Mouse (Mus musculus) midbrain, embryonic 10.5 days (tissue): ENCODE results near the gene Chst11. TPM values are rescaled to one million over a fixed set of nuclear protein-coding genes. Genes with fewer than 3 reads are reported as not detected.
A peak's percentile ranks its signal among the peaks of the same experiment; 100 is the strongest.

Source experiments
- DNase-seq: peaks from one replicate; pipeline ENCODE4 v3.0.0-alpha.2; 2017; ENCODE audit warnings: low spot score
- H3K27ac ChIP-seq: fragments of 300-500 bp; sonication (generic); replicated peaks from 2 replicates; pipeline ENCODE4 v1.5.1; 2016; ENCODE audit warnings: mild to moderate bottlenecking
- H3K27me3 ChIP-seq: fragments of 300-500 bp; sonication (generic); 2 replicates; pipeline ENCODE4 v1.6.1; 2016; ENCODE audit warnings: low read depth, mild to moderate bottlenecking; ENCODE audit not compliant: poor library complexity, severe bottlenecking
- H3K36me3 ChIP-seq: fragments of 300-500 bp; sonication (generic); 2 replicates; pipeline ENCODE4 v1.6.1; 2016; ENCODE audit warnings: mild to moderate bottlenecking, moderate library complexity
- H3K4me1 ChIP-seq: fragments of 300-500 bp; sonication (generic); 2 replicates; pipeline ENCODE4 v1.6.1; 2016
- H3K4me3 ChIP-seq: fragments of 300-500 bp; sonication (generic); 2 replicates; pipeline ENCODE4 v1.5.1; 2016; ENCODE audit warnings: mild to moderate bottlenecking, moderate library complexity
- H3K9me3 ChIP-seq: fragments of 300-500 bp; sonication (generic); replicated peaks from 2 replicates; pipeline ENCODE4 v1.6.1; 2016; ENCODE audit warnings: mild to moderate bottlenecking
- WGBS: fragments of 180-500 bp; shearing (Covaris S2); methylation state at CpG from one replicate; pipeline ENCODE4 v1.1.7; 2016; 5-methylcytosine and 5-hydroxymethylcytosine counted together
- polyA plus RNA-seq: library from polyadenylated mRNA; unstranded; fragments of >200 nt; fragmentation: Nextera tagmentation; extraction: Ambion mirVana; gene quantifications from 2 replicates; pipeline ENCODE4 v1.2.1, GENCODE M21; 2016

Gene Chst11
- polyA plus RNA-seq, result 0.94 and 1.1 TPM in 2 replicates

- peak within 1 kb of the TSS; percentile 76 for H3K4me3 ChIP-seq
- H3K27ac ChIP-seq, result peak within 1 kb of the TSS; percentile 84
- H3K27me3 ChIP-seq, result peaks cover 81% of the 10 kb centered on the region
- no peaks in the 10 kb centered on the region for H3K36me3 ChIP-seq
- H3K4me1 ChIP-seq, result peaks cover 42% of the 10 kb centered on the region
- under 1% methylated on average over 64 of the region's 67 CpGs for WGBS
- H3K9me3 ChIP-seq, result no peaks in the 10 kb centered on the region
- peak; percentile 80 for DNase-seq
Observed at GRCm38 (mm10) chr10:82984950-82985699, at the start of gene Chst11. Chst11 (plus strand) TSS chr10:82985498.

GRCm38 (mm10) chr10:82935774-82936173, 49.5 kb upstream of the Chst11 start:
- 87% methylated on average over 6 of the region's 6 CpGs for WGBS
- H3K4me1 ChIP-seq, result no peaks in the 10 kb centered on the region
- H3K9me3 ChIP-seq, result 0 out of 2 replicates have a peak, but pooled peaks cover 7% of the 10 kb centered on the region
- DNase-seq, result no peak
- no peaks in the 10 kb centered on the region for H3K36me3 ChIP-seq
- no peak overlapping the region for H3K27ac ChIP-seq
- H3K4me3 ChIP-seq, result no peak overlapping the region
- H3K27me3 ChIP-seq, result no peaks in the 10 kb centered on the region

DNA sequence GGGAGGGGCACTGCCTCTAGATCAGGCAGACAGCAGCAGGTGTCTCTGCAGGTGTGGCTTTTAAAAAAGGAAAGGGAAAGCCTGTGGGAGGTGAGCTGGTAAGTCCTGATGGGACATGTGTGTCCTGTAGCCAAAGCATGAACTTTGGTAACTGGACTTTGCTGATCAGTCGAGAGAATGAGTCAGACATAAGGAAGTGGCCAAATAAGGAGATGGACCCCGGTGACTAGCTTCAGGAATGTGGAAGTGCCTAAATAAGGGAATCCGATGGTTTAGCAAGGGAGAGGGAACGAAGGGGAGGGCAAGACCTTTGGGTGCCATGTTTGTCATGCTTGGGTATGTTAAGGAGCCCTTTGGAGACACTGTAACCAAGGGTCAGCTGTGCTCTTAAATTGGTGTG, 31.9 kb upstream of the Chst11 start:
- no peak overlapping the region for H3K4me3 ChIP-seq
- no peaks in the 10 kb centered on the region for H3K36me3 ChIP-seq
- H3K4me1 ChIP-seq, result no peaks in the 10 kb centered on the region
- DNase-seq, result no peak
- no peak overlapping the region for H3K27ac ChIP-seq
- H3K27me3 ChIP-seq, result no peaks in the 10 kb centered on the region
- H3K9me3 ChIP-seq, result peaks cover 7% of the 10 kb centered on the region; the same call in 1 of the 2 replicates
- WGBS, result 81% methylated on average over 4 of the region's 4 CpGs

- no peaks in the 10 kb centered on the region for H3K36me3 ChIP-seq
- H3K27ac ChIP-seq, result no peak overlapping the region
- H3K9me3 ChIP-seq, result peaks cover 7% of the 10 kb centered on the region; the same call in 1 of the 2 replicates
- DNase-seq, result peak; percentile 17
- no peak overlapping the region for H3K4me3 ChIP-seq
- no peaks in the 10 kb centered on the region for H3K4me1 ChIP-seq
- no peaks in the 10 kb centered on the region for H3K27me3 ChIP-seq
- 95% methylated on average over 18 of the region's 18 CpGs for WGBS
Observed at GRCm38 (mm10) chr10:82955117-82955516, 30.2 kb upstream of the Chst11 start.

DNA sequence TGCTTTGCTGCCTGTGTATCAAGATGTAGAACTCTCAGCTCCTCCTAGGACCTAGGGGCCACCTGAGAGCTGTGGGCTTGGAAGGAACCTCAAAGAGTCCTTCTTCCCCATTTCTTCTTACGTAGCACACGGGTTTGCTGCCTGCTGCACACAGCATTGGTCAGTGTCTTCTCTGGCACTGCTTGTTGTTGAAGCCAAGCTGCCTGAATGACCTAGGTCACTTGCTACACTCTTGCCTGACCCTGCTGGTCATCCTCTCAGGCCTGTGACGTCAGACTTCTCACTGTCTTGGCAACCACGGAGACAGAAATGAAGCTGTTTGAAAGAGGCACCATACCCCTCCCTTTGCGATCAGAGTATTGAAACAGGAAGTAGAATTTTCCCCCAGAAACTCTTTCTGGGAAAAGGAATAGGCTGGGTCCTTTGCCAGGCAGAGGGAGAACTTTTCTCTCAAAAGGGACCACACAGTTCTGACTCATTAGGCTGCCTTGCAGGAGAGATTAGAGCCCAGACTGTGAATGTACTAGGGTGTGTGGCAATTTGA, 27.0 kb upstream of the Chst11 start:
- H3K27me3 ChIP-seq, result no peaks in the 10 kb centered on the region
- H3K4me3 ChIP-seq, result no peak overlapping the region
- peaks cover 7% of the 10 kb centered on the region; the same call in 1 of the 2 replicates for H3K9me3 ChIP-seq
- H3K36me3 ChIP-seq, result no peaks in the 10 kb centered on the region
- WGBS, result 77% methylated on average over 5 of the region's 5 CpGs
- no peak for DNase-seq
- H3K4me1 ChIP-seq, result no peaks in the 10 kb centered on the region
- H3K27ac ChIP-seq, result no peak overlapping the region

DNA sequence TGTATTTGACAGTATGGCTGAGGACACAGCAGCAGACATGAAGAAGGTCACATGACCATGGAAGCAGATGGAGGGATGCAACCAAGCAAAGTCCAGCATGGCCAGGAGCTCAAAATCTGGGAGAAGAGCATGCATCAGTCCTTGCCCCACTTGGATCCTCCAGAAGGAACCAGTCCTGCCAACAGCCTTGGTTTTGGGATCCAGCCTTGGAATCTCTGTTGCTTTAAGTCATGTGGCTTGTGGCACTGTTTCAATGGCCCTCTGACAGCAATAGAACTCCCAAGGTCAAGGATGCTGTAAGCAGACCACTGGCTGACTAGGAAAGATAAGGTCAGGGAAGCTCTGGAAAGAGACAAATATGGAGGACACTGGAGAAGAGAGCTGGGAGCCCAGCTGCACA, 26.0 kb upstream of the Chst11 start:
- DNase-seq, result no peak
- H3K27ac ChIP-seq, result no peak overlapping the region
- H3K4me1 ChIP-seq, result no peaks in the 10 kb centered on the region
- H3K36me3 ChIP-seq, result no peaks in the 10 kb centered on the region
- no peak overlapping the region for H3K4me3 ChIP-seq
- H3K27me3 ChIP-seq, result no peaks in the 10 kb centered on the region
- H3K9me3 ChIP-seq, result peaks cover 4% of the 10 kb centered on the region; the same call in 1 of the 2 replicates

DNA sequence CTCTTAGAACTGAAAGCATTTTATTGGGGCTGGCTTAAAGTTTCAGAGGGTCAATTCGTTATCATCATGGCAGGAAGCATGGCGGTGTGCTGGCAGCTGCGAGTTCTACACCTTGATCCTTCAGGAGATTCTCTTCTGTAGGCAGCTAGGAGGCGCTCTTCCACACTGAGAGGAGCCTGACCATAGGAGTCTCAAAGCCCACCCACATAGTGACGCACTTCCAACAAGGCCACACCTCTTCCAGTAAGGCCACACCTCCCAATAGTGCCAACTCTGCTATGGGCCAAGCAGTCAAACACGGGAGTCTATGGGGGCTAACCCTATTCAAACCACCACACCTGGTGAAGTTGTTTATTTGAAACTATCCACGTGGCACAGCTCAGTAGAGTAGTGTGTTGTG, 24.0 kb upstream of the Chst11 start:
- H3K27ac ChIP-seq, result no peak overlapping the region
- H3K9me3 ChIP-seq, result no peaks in the 10 kb centered on the region
- no peaks in the 10 kb centered on the region for H3K27me3 ChIP-seq
- 55% methylated on average over 7 of the region's 7 CpGs for WGBS
- no peak overlapping the region for H3K4me3 ChIP-seq
- DNase-seq, result no peak
- H3K4me1 ChIP-seq, result no peaks in the 10 kb centered on the region
- H3K36me3 ChIP-seq, result no peaks in the 10 kb centered on the region

DNA sequence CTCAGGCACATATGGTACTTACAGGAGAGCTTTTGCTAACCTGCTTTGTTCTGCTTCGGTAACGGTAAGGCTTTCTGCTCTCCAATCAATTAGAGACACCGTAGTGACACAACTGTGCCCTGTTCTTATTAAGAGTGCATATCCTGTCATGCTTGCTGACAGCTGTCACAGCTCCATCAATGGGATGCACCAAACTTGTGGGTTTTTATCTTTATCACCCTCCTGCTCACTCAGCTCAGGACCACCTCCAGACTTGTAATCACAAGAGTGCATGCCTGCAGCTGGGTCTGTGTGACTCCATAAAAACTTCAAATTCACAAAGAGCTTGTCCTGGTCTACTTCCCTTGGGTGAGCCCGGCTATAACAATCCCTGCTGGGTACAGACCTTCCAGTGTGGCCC, 23.3 kb upstream of the Chst11 start:
- no peaks in the 10 kb centered on the region for H3K4me1 ChIP-seq
- 89% methylated on average over 4 of the region's 4 CpGs for WGBS
- H3K27ac ChIP-seq, result no peak overlapping the region
- no peak for DNase-seq
- H3K36me3 ChIP-seq, result no peaks in the 10 kb centered on the region
- no peak overlapping the region for H3K4me3 ChIP-seq
- no peaks in the 10 kb centered on the region for H3K9me3 ChIP-seq
- H3K27me3 ChIP-seq, result no peaks in the 10 kb centered on the region

DNA sequence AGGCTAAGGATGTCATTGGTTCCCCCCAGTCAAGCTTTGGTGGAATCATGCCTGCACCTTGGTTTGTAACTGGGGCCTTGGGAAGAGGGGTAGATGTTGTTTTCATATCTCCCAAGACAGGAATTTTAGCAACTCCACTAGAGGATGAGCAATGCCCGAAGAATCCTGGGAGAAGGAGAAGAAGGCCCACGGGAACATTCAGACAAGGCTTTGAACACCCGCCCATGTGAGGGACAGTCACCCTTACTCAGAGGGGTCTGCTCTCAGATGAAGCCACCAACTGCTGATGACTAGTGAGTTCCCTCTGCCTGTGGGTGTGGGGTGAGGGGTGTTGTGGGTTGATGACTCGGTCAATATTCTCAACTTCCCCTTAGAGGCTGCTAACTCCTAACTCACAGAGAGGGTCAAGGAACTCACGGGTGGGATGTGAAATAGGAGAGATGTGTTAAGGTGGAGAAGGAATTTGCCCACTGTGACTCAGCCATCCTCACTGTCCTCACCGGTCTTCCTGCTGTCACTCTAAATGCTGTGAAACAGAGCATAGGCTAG, 22.8 kb upstream of the Chst11 start:
- no peaks in the 10 kb centered on the region for H3K36me3 ChIP-seq
- 85% methylated on average over 6 of the region's 6 CpGs for WGBS
- H3K9me3 ChIP-seq, result no peaks in the 10 kb centered on the region

GRCm38 (mm10) chr10:82964491-82964890, 20.8 kb upstream of the Chst11 start:
- H3K9me3 ChIP-seq, result no peaks in the 10 kb centered on the region
- 83% methylated on average over 7 of the region's 7 CpGs for WGBS
- H3K4me3 ChIP-seq, result no peak overlapping the region
- H3K4me1 ChIP-seq, result peaks cover 5% of the 10 kb centered on the region
- DNase-seq, result no peak
- no peaks in the 10 kb centered on the region for H3K27me3 ChIP-seq
- no peaks in the 10 kb centered on the region for H3K36me3 ChIP-seq
- no peak overlapping the region for H3K27ac ChIP-seq

More for the DNA sequence above, 22.8 kb upstream of the Chst11 start:
- no peaks in the 10 kb centered on the region for H3K4me1 ChIP-seq
- H3K27ac ChIP-seq, result no peak overlapping the region
- DNase-seq, result no peak
- H3K27me3 ChIP-seq, result no peaks in the 10 kb centered on the region
- no peak overlapping the region for H3K4me3 ChIP-seq

DNA sequence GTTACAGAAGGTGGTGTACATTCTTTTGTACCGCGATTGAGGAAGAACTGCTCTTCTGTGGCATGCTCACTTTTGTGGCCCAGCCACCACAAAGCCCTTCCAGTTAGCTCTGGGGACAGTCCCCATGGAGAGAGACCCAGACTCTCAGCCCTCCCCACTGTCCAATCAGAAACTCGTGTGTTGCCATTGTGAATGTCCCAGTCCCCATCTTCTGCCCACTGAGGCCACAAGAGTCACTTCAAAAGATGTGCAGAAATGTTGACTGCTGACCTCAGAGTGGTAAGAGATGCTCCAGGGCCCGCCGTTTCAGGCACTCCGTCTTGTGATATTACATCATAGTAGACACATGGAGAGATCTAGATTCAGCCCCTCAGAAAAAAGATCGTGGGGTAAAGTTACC, 18.6 kb upstream of the Chst11 start:
- Histone ChIP-seq H3K4me1 (peaks cover 7% of the 10 kb centered on the region), H3K9me3 (no peaks in the 10 kb centered on the region), H3K27ac (no peak overlapping the region), H3K4me3 (no peak overlapping the region), H3K36me3 (no peaks in the 10 kb centered on the region), H3K27me3 (no peaks in the 10 kb centered on the region)
- no peak for DNase-seq
- 94% methylated on average over 7 of the region's 7 CpGs for WGBS

GRCm38 (mm10) chr10:82969612-82970011, 15.7 kb upstream of the Chst11 start:
- H3K27ac ChIP-seq, result 0 out of 2 replicates have a peak overlapping the region, but pooled peaks have one; percentile 38
- H3K4me1 ChIP-seq, result peaks cover 7% of the 10 kb centered on the region
- no peaks in the 10 kb centered on the region for H3K9me3 ChIP-seq
- 77% methylated on average over 5 of the region's 5 CpGs for WGBS
- H3K4me3 ChIP-seq, result no peak overlapping the region
- DNase-seq, result no peak
- H3K36me3 ChIP-seq, result no peaks in the 10 kb centered on the region
- no peaks in the 10 kb centered on the region for H3K27me3 ChIP-seq

DNA sequence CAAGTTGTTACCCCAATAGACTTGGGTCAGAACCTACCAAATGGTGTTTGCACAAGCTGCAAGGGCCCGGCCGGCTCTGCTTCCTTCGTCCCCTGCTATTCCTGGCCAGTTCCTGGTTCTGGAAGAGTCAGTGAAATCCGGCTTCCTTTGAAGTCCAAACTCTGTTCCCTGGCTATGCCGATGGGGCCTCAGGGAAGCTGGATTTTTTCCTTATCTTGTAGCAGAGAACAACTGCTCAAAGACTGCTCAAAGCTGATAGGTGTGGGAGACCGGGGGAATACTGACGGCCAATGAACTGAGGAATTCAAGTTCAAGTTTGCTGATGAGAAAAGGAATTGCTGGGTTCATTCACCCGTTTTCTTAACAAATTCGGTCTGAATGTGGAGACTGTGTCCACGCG, 13.7 kb upstream of the Chst11 start:
- Histone ChIP-seq H3K4me3 (no peak overlapping the region), H3K27ac (no peak overlapping the region)
- 87% methylated on average over 11 of the region's 11 CpGs for WGBS

More for the DNA sequence above, 13.7 kb upstream of the Chst11 start:
- Histone ChIP-seq H3K27me3 (no peaks in the 10 kb centered on the region), H3K36me3 (no peaks in the 10 kb centered on the region), H3K9me3 (no peaks in the 10 kb centered on the region), H3K4me1 (peaks cover 7% of the 10 kb centered on the region)
- no peak for DNase-seq
